ENCODE assay signal across 17 mouse cellular contexts in genomic region chrX:157328396-157328795, GRCm38 (mm10).
DNase-seq lines count a peak whose midpoint lies in the region; ATAC-seq lines count a peak whose summit lies in the region.
"Had no signal": no experiment of that assay in that cellular context is flagged by ENCODE, and none has a peak within 500 bp of the region (broad histone marks: within the 10 kb centered on the region; RNA-seq: fewer than 3 reads in every experiment).

No protein-coding gene starts in this region.

- peak; percentile 23 for DNase-seq in adrenal gland, adult 8-10 months
- DNase-seq in adrenal gland, adult 18-20 months (ENCODE audit: low spot score in 2 of 2), result no peak
- peak; percentile 25 to 41 for DNase-seq in heart, adult 9 months (ENCODE audit: low spot score in 2 of 2)
- DNase-seq in gastrocnemius, postnatal 25 days, result peak; percentile 48
- DNase-seq in lung, postnatal 25 days (ENCODE audit: low spot score), result peak; percentile 26
- no peak for DNase-seq in left cerebral cortex, adult 11 months (ENCODE audit: low spot score)
- DNase-seq in thymus, postnatal 10 days (ENCODE audit: low spot score in 2 of 2), result no peak
- DNase-seq: cerebellum, adult 9-10 months; embryo, embryonic 11 days; spleen, adult 18-20 months; thymus, postnatal 25 days had no signal

- WGBS in heart, embryonic 11.5 days (ENCODE audit: insufficient replicate concordance), result 56% methylated on average over 1 of the region's 1 CpGs

- H3K27me3 ChIP-seq in heart, embryonic 11.5 days (ENCODE audit: control insufficient read depth, insufficient read depth, low read length), result no peaks in the 10 kb centered on the region
- H3K27me3 ChIP-seq: forebrain, embryonic 15.5 days had no signal

- H3K4me1 ChIP-seq in heart, embryonic 11.5 days (ENCODE audit: control insufficient read depth, insufficient read depth, low read length), result no peaks in the 10 kb centered on the region
- H3K4me1 ChIP-seq: forebrain, embryonic 15.5 days; kidney, embryonic 15.5 days had no signal

- H3K36me3 ChIP-seq in heart, embryonic 11.5 days (ENCODE audit: control insufficient read depth, insufficient read depth, low read length), result no peaks in the 10 kb centered on the region
- H3K36me3 ChIP-seq: forebrain, embryonic 15.5 days; kidney, embryonic 15.5 days had no signal

- no peaks in the 10 kb centered on the region for H3K9me3 ChIP-seq in heart, embryonic 11.5 days (replicated peaks; ENCODE audit: control insufficient read depth, low read length)
- H3K9me3 ChIP-seq: forebrain, embryonic 15.5 days; kidney, embryonic 15.5 days had no signal

- no peak overlapping the region for H3K4me2 ChIP-seq in heart, embryonic 11.5 days
- H3K4me2 ChIP-seq: forebrain, embryonic 15.5 days; kidney, embryonic 15.5 days had no signal

- ATAC-seq in heart, embryonic 11.5 days (replicated peaks; ENCODE audit: insufficient number of reproducible peaks, low FRiP score, low TSS enrichment), result no peak
- ATAC-seq: forebrain, embryonic 15.5 days; Patski had no signal

- H3K27ac ChIP-seq in heart, embryonic 11.5 days (ENCODE audit: low read depth, low read length), result no peak overlapping the region
- H3K27ac ChIP-seq: forebrain, embryonic 15.5 days; kidney, embryonic 15.5 days; layer of hippocampus, adult 2 months; stomach, postnatal 0 days had no signal

- no peak overlapping the region for H3K4me3 ChIP-seq in heart, embryonic 11.5 days (ENCODE audit: low read depth, low read length)
- H3K4me3 ChIP-seq: forebrain, embryonic 15.5 days; kidney, embryonic 15.5 days; layer of hippocampus, adult 2 months had no signal

- no peak overlapping the region for H3K9ac ChIP-seq in heart, embryonic 11.5 days (ENCODE audit: low read depth, low read length)
- H3K9ac ChIP-seq: forebrain, embryonic 15.5 days; kidney, embryonic 15.5 days had no signal

Comparison
In these comparisons a context has a peak if more than half of its experiments do, and no peak if none do; other contexts are left out.
1. DNase-seq: peak in adrenal gland, adult 8-10 months (single experiment), heart, adult 9 months (2 of 2), gastrocnemius, postnatal 25 days (single experiment) and lung, postnatal 25 days (single experiment); none in adrenal gland, adult 18-20 months (0 of 2), left cerebral cortex, adult 11 months (single experiment) and thymus, postnatal 10 days (0 of 2).